Mouse (Mus musculus) MEL (cell line): ENCODE results near the gene Plpp2. TPM values are rescaled to one million over a fixed set of nuclear protein-coding genes. Genes with fewer than 3 reads are reported as not detected.

ENCODE experiments used
- DNase-seq: peaks from one replicate; pipeline ENCODE4 v3.0.0; 2011; ENCODE audit warnings: low read depth, low spot score
- H3K27ac ChIP-seq: 2 replicates; pipeline ENCODE4 v1.5.1; 2012; ENCODE audit warnings: low read depth, mild to moderate bottlenecking, control low read depth, low read length, moderate library complexity; ENCODE audit not compliant: control insufficient read depth
- H3K27me3 ChIP-seq, 2 experiments: fragments of 150-350 bp in 1 of 2; sonication (generic) in 1 of 2; 2 replicates each; pipeline ENCODE4 v1.6.1; 2012; ENCODE audit warnings: low read length in 2 of 2, mild to moderate bottlenecking in 2 of 2, improper control_type of control experiment in 1 of 2, moderate library complexity in 1 of 2; ENCODE audit not compliant: insufficient read depth in 2 of 2, control insufficient read depth in 1 of 2
- H3K36me3 ChIP-seq, 2 experiments: 2 replicates each; pipeline ENCODE4 v1.6.1; 2012 to 2014; ENCODE audit warnings: low read length in 2 of 2, improper control_type of control experiment in 1 of 2, inconsistent platforms in 1 of 2, mild to moderate bottlenecking in 1 of 2; ENCODE audit not compliant: insufficient read depth in 2 of 2, control insufficient read depth in 1 of 2
- H3K4me1 ChIP-seq, 2 experiments: fragments of 150-350 bp in 1 of 2; sonication (generic) in 1 of 2; 2 replicates each; pipeline ENCODE4 v1.6.1; 2012; ENCODE audit warnings: low read length in 2 of 2, improper control_type of control experiment in 1 of 2, mild to moderate bottlenecking in 1 of 2; ENCODE audit not compliant: insufficient read depth in 2 of 2, control insufficient read depth in 1 of 2
- H3K4me3 ChIP-seq, 2 experiments: fragments of 150-350 bp in 1 of 2; sonication (generic) in 1 of 2; 2 replicates each; pipeline ENCODE4 v1.5.1; 2012; ENCODE audit warnings: low read depth in 2 of 2, low read length in 2 of 2, mild to moderate bottlenecking in 2 of 2, moderate library complexity in 2 of 2, control low read depth in 1 of 2, improper control_type of control experiment in 1 of 2; ENCODE audit not compliant: control insufficient read depth in 1 of 2, insufficient read depth in 1 of 2
- H3K79me2 ChIP-seq: 2 replicates; pipeline ENCODE4 v1.6.1; 2012; ENCODE audit warnings: mild to moderate bottlenecking, low read length, moderate library complexity; ENCODE audit not compliant: control insufficient read depth, poor library complexity, insufficient read depth
- H3K9ac ChIP-seq: 2 replicates; pipeline ENCODE4 v1.6.1; 2012; ENCODE audit warnings: low read depth, mild to moderate bottlenecking, control low read depth, low read length, moderate library complexity; ENCODE audit not compliant: control insufficient read depth, poor library complexity, severe bottlenecking
- H3K9me3 ChIP-seq: fragments of 150-350 bp; sonication (generic); replicated peaks from 2 replicates; pipeline ENCODE4 v1.6.1; 2012; ENCODE audit warnings: mild to moderate bottlenecking, low read length, improper control_type of control experiment, moderate library complexity; ENCODE audit not compliant: insufficient read depth
- E2F4 ChIP-seq: IDR thresholded peaks from 2 replicates; pipeline ENCODE4 v1.6.1; 2011; ENCODE audit warnings: low read depth, low read length, improper control_type of control experiment, borderline replicate concordance
- ETS1 ChIP-seq: IDR thresholded peaks from 2 replicates; pipeline ENCODE4 v1.6.1; 2012; ENCODE audit warnings: low read depth, mild to moderate bottlenecking, inconsistent platforms, low read length, improper control_type of control experiment, moderate library complexity
- GABPA ChIP-seq: IDR thresholded peaks from 2 replicates; pipeline ENCODE4 v1.6.1; 2012; ENCODE audit warnings: low read depth, mild to moderate bottlenecking, inconsistent platforms, low read length, improper control_type of control experiment, moderate library complexity
- GATA1 ChIP-seq: IDR thresholded peaks from 2 replicates; pipeline ENCODE4 v1.6.1; 2011; ENCODE audit warnings: low read depth, low read length, improper control_type of control experiment
- HCFC1 ChIP-seq: IDR thresholded peaks from 2 replicates; pipeline ENCODE4 v1.6.1; 2012; ENCODE audit warnings: low read depth, mild to moderate bottlenecking, inconsistent platforms, low read length, improper control_type of control experiment, moderate library complexity
- KAT2A ChIP-seq: conservative IDR thresholded peaks from 2 replicates; pipeline ENCODE4 v1.6.1; 2012; ENCODE audit warnings: low read depth, low read length, improper control_type of control experiment, inconsistent platforms
- MAX ChIP-seq: IDR thresholded peaks from 2 replicates; pipeline ENCODE4 v1.6.1; 2011; ENCODE audit warnings: low read length, improper control_type of control experiment
- MEF2A ChIP-seq: IDR thresholded peaks from 2 replicates; pipeline ENCODE4 v1.6.1; 2014; ENCODE audit warnings: low read depth, mild to moderate bottlenecking, inconsistent platforms, low read length, improper control_type of control experiment; ENCODE audit not compliant: poor library complexity, insufficient replicate concordance, severe bottlenecking; ENCODE audit errors: extremely low read depth
- MYB ChIP-seq: IDR thresholded peaks from 2 replicates; pipeline ENCODE4 v1.6.1; 2011; ENCODE audit warnings: mild to moderate bottlenecking, low read depth, low read length, improper control_type of control experiment
- MYC ChIP-seq: IDR thresholded peaks from 2 replicates; pipeline ENCODE4 v1.6.1; 2011; ENCODE audit warnings: low read depth, mild to moderate bottlenecking, low read length, improper control_type of control experiment, moderate library complexity
- NRF1 ChIP-seq: IDR thresholded peaks from 2 replicates; pipeline ENCODE4 v1.6.1; 2014; ENCODE audit warnings: low read depth, mild to moderate bottlenecking, inconsistent platforms, low read length, improper control_type of control experiment, moderate library complexity; ENCODE audit not compliant: poor library complexity, insufficient read depth, severe bottlenecking
- POLR2AphosphoS2 ChIP-seq: IDR thresholded peaks from 2 replicates; pipeline ENCODE4 v1.6.1; 2011; ENCODE audit warnings: low read length, improper control_type of control experiment
- RAD21 ChIP-seq: IDR thresholded peaks from 2 replicates; pipeline ENCODE4 v1.6.1; 2011; ENCODE audit warnings: mild to moderate bottlenecking, low read depth, low read length, improper control_type of control experiment
- RCOR1 ChIP-seq: IDR thresholded peaks from 2 replicates; pipeline ENCODE4 v1.6.1; 2012; ENCODE audit warnings: low read depth, mild to moderate bottlenecking, inconsistent platforms, low read length, improper control_type of control experiment
- TAL1 ChIP-seq: IDR thresholded peaks from 2 replicates; pipeline ENCODE4 v1.6.1; 2012; ENCODE audit warnings: mild to moderate bottlenecking, inconsistent platforms, low read length, moderate library complexity, mixed read lengths
- TBP ChIP-seq: IDR thresholded peaks from 2 replicates; pipeline ENCODE4 v1.8.0; 2011; ENCODE audit warnings: low read depth, low read length, improper control_type of control experiment
- TCF12 ChIP-seq: IDR thresholded peaks from 2 replicates; pipeline ENCODE4 v1.6.1; 2014; ENCODE audit warnings: low read depth, mild to moderate bottlenecking, inconsistent platforms, low read length, improper control_type of control experiment, moderate library complexity
- UBTF ChIP-seq: IDR thresholded peaks from 2 replicates; pipeline ENCODE4 v1.6.1; 2012; ENCODE audit warnings: low read depth, mild to moderate bottlenecking, inconsistent platforms, low read length, improper control_type of control experiment, moderate library complexity, borderline replicate concordance; ENCODE audit not compliant: insufficient read depth
- USF1 ChIP-seq: IDR thresholded peaks from 2 replicates; pipeline ENCODE4 v1.6.1; 2014; ENCODE audit warnings: low read depth, mild to moderate bottlenecking, inconsistent platforms, low read length, improper control_type of control experiment, moderate library complexity
- USF2 ChIP-seq, 2 experiments: IDR thresholded peaks; 2 replicates each; pipeline ENCODE4 v1.6.1; 2011 to 2012; ENCODE audit warnings: improper control_type of control experiment in 2 of 2, low read length in 2 of 2, borderline replicate concordance in 1 of 2, inconsistent platforms in 1 of 2, low read depth in 1 of 2, mild to moderate bottlenecking in 1 of 2; ENCODE audit not compliant: insufficient read depth in 1 of 2
- ZKSCAN1 ChIP-seq: IDR thresholded peaks from 2 replicates; pipeline ENCODE4 v1.6.1; 2012; ENCODE audit warnings: low read depth, mild to moderate bottlenecking, inconsistent platforms, low read length, improper control_type of control experiment, moderate library complexity
- ZMIZ1 ChIP-seq: IDR thresholded peaks from 2 replicates; pipeline ENCODE4 v1.6.1; 2012; ENCODE audit warnings: low read depth, mild to moderate bottlenecking, inconsistent platforms, low read length, improper control_type of control experiment, moderate library complexity
- polyA plus RNA-seq, 2 experiments: library from polyadenylated mRNA; stranded (reverse) in 1 of 2; unstranded in 1 of 2; fragments of >175 nt in 1 of 2; fragments of >200 nt in 1 of 2; gene quantifications; 2 replicates each; pipeline versions ENCODE4 v1.2.1 to v1.2.4; 2012; ENCODE audit warnings: low replicate concordance in 2 of 2, low read depth in 1 of 2; ENCODE audit not compliant: insufficient read length in 2 of 2, insufficient read depth in 1 of 2, missing spikeins in 1 of 2
- total RNA-seq: library from RNA; depleted of rRNA; stranded (reverse); fragments of 300-350 nt; gene quantifications from 2 replicates; pipeline ENCODE4 v1.2.3, GENCODE M21; 2012

The Plpp2 gene
- total and polyA plus RNA-seq, 3 experiments, result 26.0 to 32.8 TPM; not detected in 1

DNA sequence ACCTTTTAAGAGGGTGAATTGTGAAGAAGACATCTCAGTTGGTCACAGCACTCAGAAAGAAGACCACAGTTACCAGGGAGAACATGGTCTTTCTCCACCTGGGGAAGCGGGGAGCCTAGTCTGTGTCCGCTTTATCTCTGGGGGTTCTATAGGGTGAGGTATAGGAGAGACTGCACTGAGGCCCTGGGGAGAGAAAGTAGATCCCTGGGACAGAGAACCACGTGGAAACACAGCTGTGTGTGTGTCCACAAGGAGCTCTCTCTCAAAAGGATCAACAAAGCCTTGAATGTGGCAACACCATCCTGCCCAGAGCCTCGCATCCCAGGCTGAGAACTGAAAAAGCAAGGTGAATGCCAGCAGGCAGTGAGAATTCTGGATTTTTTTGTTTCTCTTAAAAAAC lies 43.8 kb upstream of the Plpp2 start:
- Histone ChIP-seq H3K4me1 (no peaks in the 10 kb centered on the region), H3K27me3 (peaks cover 0 to 2% of the 10 kb centered on the region in 2 experiments; a peak in 1 of 4 replicates), H3K9ac (no peak overlapping the region), H3K9me3 (no peaks in the 10 kb centered on the region), H3K79me2 (no peaks in the 10 kb centered on the region), H3K4me3 (no peak overlapping the region), H3K36me3 (no peaks in the 10 kb centered on the region), H3K27ac (no peak overlapping the region)
- DNase-seq, result no peak
- TF ChIP-seq USF1, result no peak
- no peak for TF ChIP-seq UBTF
- TF ChIP-seq RAD21, result no peak
- no peak for TF ChIP-seq USF2 (IDR thresholded peaks at IDR 0.05; ENCODE audit: borderline replicate concordance in 1 of 2, insufficient read depth in 1 of 2, low read depth in 1 of 2, low read length in 2 of 2)
- TF ChIP-seq POLR2AphosphoS2, result no peak
- no peak for TF ChIP-seq TBP
- TF ChIP-seq KAT2A, result no peak
- no peak for TF ChIP-seq RCOR1
- TF ChIP-seq ZMIZ1, result no peak
- no peak for TF ChIP-seq TCF12
- TF ChIP-seq MAX, result no peak
- TF ChIP-seq HCFC1, result no peak
- no peak for TF ChIP-seq NRF1
- TF ChIP-seq ETS1, result no peak

DNA sequence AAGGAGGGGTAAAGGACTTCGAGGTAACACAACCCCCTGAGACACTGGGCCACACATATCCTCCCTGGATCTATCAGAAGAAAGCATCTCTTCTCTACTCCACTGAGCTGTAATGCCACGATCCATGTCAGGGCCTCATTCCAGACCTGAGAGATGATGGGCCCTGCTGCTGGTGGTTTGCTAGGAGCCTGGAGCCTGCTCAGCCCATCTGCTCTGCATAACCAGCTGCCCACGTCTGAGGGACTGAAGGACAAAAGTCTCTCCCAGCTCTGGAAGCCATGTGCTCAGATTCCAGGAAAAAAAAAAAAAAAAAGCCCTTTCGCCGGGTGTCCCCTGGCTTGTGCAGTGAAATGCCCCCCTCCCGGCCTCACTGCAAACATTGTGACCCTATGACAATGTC lies 42.2 kb upstream of the Plpp2 start:
- TF ChIP-seq ZKSCAN1, result no peak
- TF ChIP-seq GATA1, result no peak
- no peak for TF ChIP-seq MEF2A
- TF ChIP-seq GABPA, result no peak
- TF ChIP-seq MYC, result no peak
- TF ChIP-seq MAX, result no peak
- no peak for TF ChIP-seq USF2 (IDR thresholded peaks at IDR 0.05; ENCODE audit: borderline replicate concordance in 1 of 2, insufficient read depth in 1 of 2, low read depth in 1 of 2, low read length in 2 of 2)
- no peak for TF ChIP-seq E2F4
- no peak for TF ChIP-seq NRF1
- TF ChIP-seq TAL1, result no peak
- TF ChIP-seq MYB, result no peak
- TF ChIP-seq TCF12, result no peak
- TF ChIP-seq POLR2AphosphoS2, result no peak
- TF ChIP-seq UBTF, result no peak
- DNase-seq, result no peak

More for the DNA sequence above, 42.2 kb upstream of the Plpp2 start:
- Histone ChIP-seq H3K4me3 (no peak overlapping the region), H3K9ac (no peak overlapping the region), H3K9me3 (no peaks in the 10 kb centered on the region), H3K27me3 (peaks cover 0 to 2% of the 10 kb centered on the region in 2 experiments; a peak in 1 of 4 replicates), H3K36me3 (no peaks in the 10 kb centered on the region), H3K4me1 (no peaks in the 10 kb centered on the region), H3K27ac (no peak overlapping the region), H3K79me2 (no peaks in the 10 kb centered on the region)
